Mouse (Mus musculus) heart, postnatal 0 days (tissue): ENCODE measurements around the gene Dmd.

Source experiments
- CTCF ChIP-seq: IDR thresholded peaks from 2 replicates; pipeline ENCODE4 v1.5.1; 2016; ENCODE audit warnings: antibody characterized with exemption, control low read depth, low read depth
- EP300 ChIP-seq: IDR thresholded peaks from 2 replicates; pipeline ENCODE4 v1.6.1; 2016; ENCODE audit warnings: antibody characterized with exemption, low read depth

- TF ChIP-seq CTCF: no peak
- TF ChIP-seq EP300: no peak
These were observed 2128.9 kb downstream of the Dmd start for GRCm38 (mm10) chrX:85077605-85078004.
